Mouse (Mus musculus): ENCODE data around the gene Tnip3. TPM values are rescaled to one million over a fixed set of nuclear protein-coding genes. Genes with fewer than 3 reads are reported as not detected.

Gene Tnip3
- polyA plus RNA-seq, 1 experiment from 2014 or later, result 3.2 TPM

- no peak overlapping the region for H3K27ac ChIP-seq (ENCODE audit: low read length)
- 68% methylated on average over 4 of the region's 4 CpGs for WGBS
These were observed 136.2 kb downstream of the Tnip3 start for GRCm38 (mm10) chr6:65661272-65661671.

GRCm38 (mm10) chr6:65662050-65662449 is 136.9 kb downstream of the Tnip3 start:
- H3K4me3 ChIP-seq (ENCODE audit: low read length), result no peak overlapping the region
- no peaks in the 10 kb centered on the region for H3K36me3 ChIP-seq (ENCODE audit: control insufficient read depth, insufficient read depth, low read length)
- H3K9me3 ChIP-seq (ENCODE audit: control insufficient read depth, low read length), result no peaks in the 10 kb centered on the region
- no peaks in the 10 kb centered on the region for H3K27me3 ChIP-seq (ENCODE audit: control insufficient read depth, insufficient read depth, low read depth, low read length)
- H3K27ac ChIP-seq (ENCODE audit: low read length), result no peak overlapping the region
- no peak overlapping the region for H3K9ac ChIP-seq (ENCODE audit: low read length)
- no peak overlapping the region for H3K4me2 ChIP-seq (ENCODE audit: low read depth, low read length)
- H3K4me1 ChIP-seq (replicated peaks; ENCODE audit: control insufficient read depth, insufficient read depth, low read length), result no peaks in the 10 kb centered on the region
- ATAC-seq (ENCODE audit: low read depth), result no peak
- 53% methylated on average over 2 of the region's 2 CpGs for WGBS

More at GRCm38 (mm10) chr6:65661272-65661671, 136.2 kb downstream of the Tnip3 start:
- Histone ChIP-seq H3K36me3 (ENCODE audit: control insufficient read depth, insufficient read depth, low read length) (no peaks in the 10 kb centered on the region), H3K9ac (ENCODE audit: low read length) (no peak overlapping the region), H3K4me2 (ENCODE audit: low read depth, low read length) (no peak overlapping the region), H3K9me3 (ENCODE audit: control insufficient read depth, low read length) (no peaks in the 10 kb centered on the region), H3K4me3 (ENCODE audit: low read length) (no peak overlapping the region), H3K27me3 (ENCODE audit: control insufficient read depth, insufficient read depth, low read depth, low read length) (no peaks in the 10 kb centered on the region), H3K4me1 (replicated peaks; ENCODE audit: control insufficient read depth, insufficient read depth, low read length) (no peaks in the 10 kb centered on the region)
- no peak for ATAC-seq (ENCODE audit: low read depth)

- no peaks in the 10 kb centered on the region for H3K4me1 ChIP-seq (replicated peaks; ENCODE audit: control insufficient read depth, insufficient read depth, low read length)
- 32% methylated on average over 6 of the region's 6 CpGs for WGBS
- no peaks in the 10 kb centered on the region for H3K27me3 ChIP-seq (ENCODE audit: control insufficient read depth, insufficient read depth, low read depth, low read length)
- H3K4me3 ChIP-seq (ENCODE audit: low read length), result no peak overlapping the region
- no peak overlapping the region for H3K9ac ChIP-seq (ENCODE audit: low read length)
- H3K9me3 ChIP-seq (ENCODE audit: control insufficient read depth, low read length), result no peaks in the 10 kb centered on the region
- no peaks in the 10 kb centered on the region for H3K36me3 ChIP-seq (ENCODE audit: control insufficient read depth, insufficient read depth, low read length)
- no peak for ATAC-seq (ENCODE audit: low read depth)
- no peak overlapping the region for H3K4me2 ChIP-seq (ENCODE audit: low read depth, low read length)
- no peak overlapping the region for H3K27ac ChIP-seq (ENCODE audit: low read length)
These were observed 138.9 kb downstream of the Tnip3 start for GRCm38 (mm10) chr6:65663990-65664389.

GRCm38 (mm10) chr6:65666295-65666694 is 141.2 kb downstream of the Tnip3 start:
- no peaks in the 10 kb centered on the region for H3K27me3 ChIP-seq (ENCODE audit: control insufficient read depth, insufficient read depth, low read depth, low read length)
- no peak for ATAC-seq (ENCODE audit: low read depth)
- H3K9me3 ChIP-seq (ENCODE audit: control insufficient read depth, low read length), result no peaks in the 10 kb centered on the region
- no peaks in the 10 kb centered on the region for H3K4me1 ChIP-seq (replicated peaks; ENCODE audit: control insufficient read depth, insufficient read depth, low read length)
- H3K4me2 ChIP-seq (ENCODE audit: low read depth, low read length), result no peak overlapping the region
- no peak overlapping the region for H3K9ac ChIP-seq (ENCODE audit: low read length)
- H3K4me3 ChIP-seq (ENCODE audit: low read length), result no peak overlapping the region
- WGBS, result 81% methylated on average over 3 of the region's 3 CpGs
- H3K36me3 ChIP-seq (ENCODE audit: control insufficient read depth, insufficient read depth, low read length), result no peaks in the 10 kb centered on the region
- H3K27ac ChIP-seq (ENCODE audit: low read length), result no peak overlapping the region

- peak; percentile 50 for ATAC-seq (ENCODE audit: low read depth)
- WGBS, result 44% methylated on average over 2 of the region's 2 CpGs
These were observed 144.9 kb downstream of the Tnip3 start for GRCm38 (mm10) chr6:65669971-65670370.

GRCm38 (mm10) chr6:65670981-65671411 is 145.9 kb downstream of the Tnip3 start:
- peaks cover 6% of the 10 kb centered on the region; the same call in 1 of the 2 replicates for H3K27me3 ChIP-seq (ENCODE audit: control insufficient read depth, insufficient read depth, low read depth, low read length)
- H3K9me3 ChIP-seq (ENCODE audit: control insufficient read depth, low read length), result no peaks in the 10 kb centered on the region
- H3K4me2 ChIP-seq (ENCODE audit: low read depth, low read length), result peak overlapping the region; percentile 95
- H3K36me3 ChIP-seq (ENCODE audit: control insufficient read depth, insufficient read depth, low read length), result no peaks in the 10 kb centered on the region
- H3K9ac ChIP-seq (ENCODE audit: low read length), result peak overlapping the region; percentile 79
- H3K4me3 ChIP-seq (ENCODE audit: low read length), result peak overlapping the region; percentile 82
- 0 out of 2 replicates have a peak, but pooled peaks cover 3% of the 10 kb centered on the region for H3K4me1 ChIP-seq (replicated peaks; ENCODE audit: control insufficient read depth, insufficient read depth, low read length)
- 4% methylated on average over 21 of the region's 21 CpGs for WGBS
- H3K27ac ChIP-seq (ENCODE audit: low read length), result peak overlapping the region; percentile 79
- ATAC-seq (ENCODE audit: low read depth), result peak; percentile 50

More at GRCm38 (mm10) chr6:65669971-65670370, 144.9 kb downstream of the Tnip3 start:
- no peak overlapping the region for H3K9ac ChIP-seq (ENCODE audit: low read length)
- H3K27ac ChIP-seq (ENCODE audit: low read length), result peak overlapping the region; percentile 60
- peaks cover 6% of the 10 kb centered on the region; the same call in 1 of the 2 replicates for H3K27me3 ChIP-seq (ENCODE audit: control insufficient read depth, insufficient read depth, low read depth, low read length)
- no peak overlapping the region for H3K4me3 ChIP-seq (ENCODE audit: low read length)
- no peaks in the 10 kb centered on the region for H3K36me3 ChIP-seq (ENCODE audit: control insufficient read depth, insufficient read depth, low read length)
- H3K9me3 ChIP-seq (ENCODE audit: control insufficient read depth, low read length), result no peaks in the 10 kb centered on the region
- peak overlapping the region; percentile 35; the same call in 1 of the 2 replicates for H3K4me2 ChIP-seq (ENCODE audit: low read depth, low read length)
- H3K4me1 ChIP-seq (replicated peaks; ENCODE audit: control insufficient read depth, insufficient read depth, low read length), result 0 out of 2 replicates have a peak, but pooled peaks cover 3% of the 10 kb centered on the region

- Histone ChIP-seq H3K36me3 (ENCODE audit: control insufficient read depth, insufficient read depth, low read length) (no peaks in the 10 kb centered on the region), H3K4me3 (ENCODE audit: low read length) (peak within 1 kb of the TSS; percentile 82), H3K4me2 (ENCODE audit: low read depth, low read length) (peak within 1 kb of the TSS; percentile 95), H3K27ac (ENCODE audit: low read length) (peak within 1 kb of the TSS; percentile 80), H3K9me3 (ENCODE audit: control insufficient read depth, low read length) (no peaks in the 10 kb centered on the region), H3K9ac (ENCODE audit: low read length) (peak within 1 kb of the TSS; percentile 79), H3K27me3 (ENCODE audit: control insufficient read depth, insufficient read depth, low read depth, low read length) (peaks cover 6% of the 10 kb centered on the region; the same call in 1 of the 2 replicates), H3K4me1 (replicated peaks; ENCODE audit: control insufficient read depth, insufficient read depth, low read length) (0 out of 2 replicates have a peak, but pooled peaks cover 3% of the 10 kb centered on the region)
- ATAC-seq (ENCODE audit: low read depth), result peak; percentile 95
- under 1% methylated on average over 20 of the region's 45 CpGs for WGBS
These were observed 146.3 kb downstream of the Tnip3 start, which contains the start of gene Ndnf for GRCm38 (mm10) chr6:65671451-65671850. Ndnf (plus strand) TSS chr6:65671590.

- peak overlapping the region; percentile 79 for H3K9ac ChIP-seq (ENCODE audit: low read length)
- under 1% methylated on average over 57 of the region's 57 CpGs for WGBS
- peak overlapping the region; percentile 95 for H3K4me2 ChIP-seq (ENCODE audit: low read depth, low read length)
- 0 out of 2 replicates have a peak, but pooled peaks cover 3% of the 10 kb centered on the region for H3K4me1 ChIP-seq (replicated peaks; ENCODE audit: control insufficient read depth, insufficient read depth, low read length)
- peak overlapping the region; percentile 80 for H3K27ac ChIP-seq (ENCODE audit: low read length)
- H3K36me3 ChIP-seq (ENCODE audit: control insufficient read depth, insufficient read depth, low read length), result no peaks in the 10 kb centered on the region
- peak overlapping the region; percentile 82 for H3K4me3 ChIP-seq (ENCODE audit: low read length)
- peak; percentile 32 for ATAC-seq (ENCODE audit: low read depth)
- no peaks in the 10 kb centered on the region for H3K9me3 ChIP-seq (ENCODE audit: control insufficient read depth, low read length)
- peaks cover 6% of the 10 kb centered on the region; the same call in 1 of the 2 replicates for H3K27me3 ChIP-seq (ENCODE audit: control insufficient read depth, insufficient read depth, low read depth, low read length)
These were observed 147.3 kb downstream of the Tnip3 start for GRCm38 (mm10) chr6:65672131-65673031.
